21 mouse cellular contexts compared by ENCODE assay signal in genomic region chr5:132102426-132102825, GRCm38 (mm10).
"Had no signal": no experiment of that assay in that cellular context is flagged by ENCODE, and none has a peak within 500 bp of the region (broad histone marks: within the 10 kb centered on the region; RNA-seq: fewer than 3 reads in every experiment).

No protein-coding gene starts in this region.

- ATAC-seq: hindbrain, embryonic 16.5 days; hindbrain, postnatal 0 days; inflammation-experienced regulatory T-cells, adult 6 months; intestine, embryonic 15.5 days; intestine, embryonic 16.5 days; intestine, postnatal 0 days had no signal

- DNase-seq: heart, postnatal 10 days; heart, postnatal 14 days; heart, postnatal 36 days; heart, postnatal 4 days; kidney, adult 11 months; kidney, adult 18-20 months; kidney, adult 2 months; kidney, adult 8-10 months; kidney, postnatal 10 days; kidney, postnatal 14 days; kidney, postnatal 25 days; kidney, postnatal 36 days; kidney, postnatal 4 days; layer of hippocampus, adult 9-11 months; layer of hippocampus, postnatal 36 days had no signal
